Mouse (Mus musculus) embryo, embryonic 10.5 days (tissue): ENCODE data around the gene Kdm5b.
A peak's percentile ranks its signal among the peaks of the same experiment; 100 is the strongest.

Experiments
- DNase-seq: peaks from one replicate; pipeline ENCODE4 v3.0.0-alpha.2; 2015; ENCODE audit warnings: low spot score

Gene Kdm5b

GRCm38 (mm10) chr1:134549632-134550132 is 10.3 kb upstream of the Kdm5b start, which contains the start of gene Mgat4e:
Gene Mgat4e, minus strand, starts transcription at chr1:134549682.
- no peak for DNase-seq

- no peak for DNase-seq
Measured at GRCm38 (mm10) chr1:134551869-134552268, 8.1 kb upstream of the Kdm5b start.

DNA sequence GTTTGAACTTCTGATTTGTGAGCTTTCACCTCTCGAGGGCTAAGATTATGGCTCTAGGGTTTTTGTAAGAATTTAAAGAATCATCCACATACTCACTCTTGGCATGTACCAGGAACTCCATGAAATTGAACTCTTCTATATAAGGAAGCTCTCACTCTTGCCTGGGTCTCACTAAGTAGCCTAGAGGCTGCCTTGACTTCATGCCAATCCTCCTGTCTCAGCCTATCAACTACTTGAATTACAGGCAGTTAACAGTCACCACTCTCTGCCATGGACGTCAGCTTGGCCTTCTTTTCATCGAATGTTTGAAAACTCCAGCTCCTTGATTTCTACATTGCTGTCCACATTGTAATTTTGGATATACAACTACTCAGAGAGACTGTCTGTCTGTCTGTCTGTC is 7.6 kb upstream of the Kdm5b start:
- no peak for DNase-seq

GRCm38 (mm10) chr1:134555240-134555870 is 4.6 kb upstream of the Kdm5b start:
- peak; percentile 40 for DNase-seq

- peak; percentile 60 for DNase-seq
Measured at GRCm38 (mm10) chr1:134555871-134556670, 3.9 kb upstream of the Kdm5b start.

- peak; percentile 99 for DNase-seq
Measured at GRCm38 (mm10) chr1:134556671-134557218, 3.2 kb upstream of the Kdm5b start.

GRCm38 (mm10) chr1:134558511-134558910 is 1.5 kb upstream of the Kdm5b start:
- DNase-seq, result no peak

- DNase-seq, result no peak
Measured at GRCm38 (mm10) chr1:134559226-134559625, 745 bp upstream of the Kdm5b start.

DNA sequence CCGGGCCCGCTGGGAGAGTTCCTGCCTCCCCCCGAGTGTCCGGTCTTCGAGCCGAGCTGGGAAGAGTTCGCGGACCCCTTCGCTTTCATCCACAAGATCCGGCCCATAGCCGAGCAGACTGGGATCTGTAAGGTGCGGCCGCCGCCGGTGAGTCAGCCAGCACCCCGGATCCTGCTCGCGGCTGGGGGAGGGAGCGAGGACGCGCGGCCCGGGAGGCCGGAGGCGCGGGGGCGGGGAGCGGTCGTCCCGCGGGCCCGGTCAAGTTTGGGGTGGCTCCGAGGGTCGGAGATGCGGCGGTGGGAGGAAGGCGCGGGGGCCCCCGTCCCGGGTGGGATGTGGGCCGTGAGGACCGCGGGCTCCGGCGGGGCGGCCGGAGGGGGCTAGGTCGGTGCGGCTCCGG is 425 bp downstream of the Kdm5b start:
- no peak for DNase-seq

- DNase-seq, result peak; percentile 57
Measured at GRCm38 (mm10) chr1:134560801-134561769, 1.1 kb downstream of the Kdm5b start.

DNA sequence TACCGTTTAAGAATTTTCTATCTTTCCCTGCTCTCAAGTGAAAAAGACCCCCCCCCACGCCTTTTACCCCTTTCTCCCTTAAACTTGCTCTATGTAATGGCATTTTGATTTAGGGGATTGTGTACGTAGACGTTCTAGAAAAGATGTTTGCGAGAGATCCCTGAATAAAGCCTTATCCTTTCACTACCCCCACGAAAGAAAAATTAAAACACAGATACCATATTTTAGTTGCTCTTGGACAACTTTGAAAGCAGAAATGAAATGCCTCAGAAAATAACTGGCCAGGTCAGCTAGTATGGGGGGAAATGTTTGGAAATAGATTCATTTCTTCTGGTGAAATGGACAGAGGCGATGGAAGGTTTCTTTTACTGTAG is 1.8 kb downstream of the Kdm5b start:
- no peak for DNase-seq

DNA sequence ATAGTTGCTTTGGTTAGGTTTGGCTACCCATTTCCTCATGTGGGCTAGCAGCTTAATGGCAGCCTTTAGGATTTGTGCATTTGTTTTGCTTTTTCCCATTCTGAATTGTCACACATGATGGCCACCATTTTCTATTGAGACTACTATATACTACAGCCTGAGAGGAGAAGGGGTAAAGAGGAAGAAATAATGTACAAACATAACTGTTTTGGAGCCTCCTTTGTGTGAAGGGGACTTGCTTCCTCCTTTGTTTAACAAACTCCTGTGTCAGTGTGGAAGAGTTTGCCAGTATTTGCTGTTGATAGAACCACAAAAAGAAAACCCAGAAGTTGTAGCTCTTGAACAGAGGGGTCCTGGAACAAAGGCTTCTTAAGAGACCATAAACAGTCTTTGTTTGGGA is 2.5 kb downstream of the Kdm5b start:
- DNase-seq, result peak; percentile 23

DNA sequence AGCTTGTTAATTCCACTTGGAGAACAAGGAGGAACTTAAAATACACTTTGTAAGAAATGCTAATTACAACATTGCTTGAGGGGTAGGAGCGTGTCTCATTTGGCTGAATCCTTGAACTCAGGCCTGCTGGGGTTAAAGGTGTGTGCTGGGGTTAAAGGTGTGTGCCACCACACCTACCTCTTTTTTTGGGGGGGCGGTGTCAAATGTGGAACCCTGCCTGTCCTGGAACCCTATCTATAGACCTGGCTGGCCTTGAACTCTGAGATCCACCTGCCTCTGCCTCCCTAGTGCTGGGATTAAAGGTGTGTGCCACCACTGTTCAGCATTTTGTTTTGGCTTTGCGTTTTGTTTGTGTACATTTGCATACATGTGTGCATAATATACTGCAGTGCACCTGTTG is 3.8 kb downstream of the Kdm5b start:
- no peak for DNase-seq

- DNase-seq, result no peak
Measured at GRCm38 (mm10) chr1:134567511-134567910, 7.5 kb downstream of the Kdm5b start.

DNA sequence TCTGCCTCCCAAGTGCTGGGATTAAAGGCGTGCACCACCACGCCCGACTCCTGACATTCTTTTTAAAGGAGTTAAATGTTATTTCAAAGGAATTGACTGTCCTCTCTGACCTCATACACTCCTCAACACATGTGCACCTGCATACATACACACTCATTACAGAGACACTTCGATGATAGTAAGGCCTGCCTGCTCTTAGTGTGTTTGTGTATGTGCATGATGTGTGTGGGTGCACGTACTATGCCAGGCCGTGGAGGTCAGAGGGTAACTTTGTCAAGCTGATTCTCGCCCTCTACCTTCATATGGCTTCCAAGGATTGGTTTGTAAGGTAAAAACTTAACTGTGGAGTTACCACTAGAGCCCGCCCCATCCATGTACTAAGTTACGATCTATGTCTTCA is 10.2 kb downstream of the Kdm5b start:
- no peak for DNase-seq

DNA sequence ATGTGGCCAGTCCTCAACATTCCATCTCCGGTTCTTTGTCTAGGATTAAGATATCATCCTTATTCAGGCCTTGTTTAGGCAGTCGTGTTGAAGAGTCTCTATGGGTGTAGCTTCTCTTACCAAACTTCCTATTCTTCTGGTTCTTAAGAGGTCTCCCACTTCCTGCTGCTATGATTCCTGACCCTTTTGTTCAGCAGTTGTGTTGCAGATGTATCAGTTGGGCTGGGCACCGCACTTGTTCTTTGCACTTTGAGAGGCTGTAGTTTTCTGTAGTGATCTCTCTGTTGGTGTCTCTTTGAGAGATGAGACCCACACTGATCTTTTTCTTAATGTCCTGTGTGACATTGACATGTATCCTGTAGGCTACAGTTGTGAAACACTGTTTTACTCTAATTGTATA is 10.7 kb downstream of the Kdm5b start:
- DNase-seq, result no peak

- DNase-seq, result no peak
Measured at GRCm38 (mm10) chr1:134573300-134573931, 13.4 kb downstream of the Kdm5b start.

DNA sequence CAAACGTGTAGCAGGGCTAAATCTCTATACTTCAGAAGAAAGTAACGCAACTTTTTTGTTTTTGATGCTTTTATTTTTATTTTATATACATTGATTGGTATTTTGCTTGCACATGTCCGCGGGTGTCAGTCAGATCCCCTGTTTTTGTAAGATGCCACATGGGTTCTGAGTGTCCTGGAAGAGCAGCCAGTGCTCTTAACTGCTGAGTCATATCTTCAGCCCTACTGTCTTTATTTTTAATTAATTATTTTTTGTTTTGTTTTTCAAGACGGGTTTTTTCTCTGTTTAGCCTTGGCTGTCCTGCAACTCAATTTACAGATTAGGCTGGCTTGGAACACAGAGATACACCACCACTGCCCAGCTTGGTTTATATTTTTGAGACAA is 14.0 kb downstream of the Kdm5b start:
- DNase-seq, result no peak

GRCm38 (mm10) chr1:134577384-134578120 is 17.6 kb downstream of the Kdm5b start:
- no peak for DNase-seq

DNA sequence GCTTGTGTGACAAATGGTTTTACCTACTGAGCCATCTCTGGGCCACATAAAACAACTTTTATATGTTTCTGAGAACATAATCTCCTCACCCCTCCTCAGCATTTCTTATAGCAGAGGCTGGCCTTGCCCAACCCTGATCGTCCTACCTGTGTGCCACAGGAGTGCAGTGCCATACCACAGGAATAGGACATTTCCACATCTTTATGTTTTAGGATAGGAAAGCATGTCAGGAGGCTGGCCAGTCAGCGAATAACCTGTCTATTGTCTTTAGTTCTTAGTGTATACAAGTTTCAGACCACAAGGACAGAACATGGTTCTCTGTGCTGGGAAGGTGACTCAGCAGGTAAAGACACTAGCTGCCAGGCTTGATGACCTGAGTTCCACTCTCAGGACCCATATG is 20.8 kb downstream of the Kdm5b start:
- DNase-seq, result no peak

- DNase-seq, result no peak
Measured at GRCm38 (mm10) chr1:134583560-134583959, 23.6 kb downstream of the Kdm5b start.
